Mouse (Mus musculus) hindbrain, embryonic 16.5 days (tissue): ENCODE measurements around the gene Adra1b. TPM values are rescaled to one million over a fixed set of nuclear protein-coding genes. Genes with fewer than 3 reads are reported as not detected.

ENCODE experiments used
- ATAC-seq: fragments of 200-750 bp; cut with Nextera tagmentation; 2 replicates; pipeline ENCODE4 v1.8.0; 2017; ENCODE audit warnings: moderate TSS enrichment, moderate library complexity
- H3K27ac ChIP-seq: fragments of 300-500 bp; sonication (generic); 2 replicates; pipeline ENCODE4 v1.5.1; 2014; ENCODE audit warnings: low read depth, mild to moderate bottlenecking, control low read depth, low read length, moderate library complexity
- H3K27me3 ChIP-seq: fragments of 300-500 bp; sonication (generic); replicated peaks from 2 replicates; pipeline ENCODE4 v1.6.1; 2014; ENCODE audit warnings: low read length; ENCODE audit not compliant: control insufficient read depth, insufficient read depth
- H3K36me3 ChIP-seq: fragments of 300-500 bp; sonication (generic); 2 replicates; pipeline ENCODE4 v1.6.1; 2014; ENCODE audit warnings: mild to moderate bottlenecking, low read length, moderate library complexity, mixed read lengths; ENCODE audit not compliant: control insufficient read depth, insufficient read depth
- H3K4me1 ChIP-seq: fragments of 300-500 bp; sonication (generic); 2 replicates; pipeline ENCODE4 v1.6.1; 2014; ENCODE audit warnings: low read depth, low read length; ENCODE audit not compliant: control insufficient read depth, insufficient read depth
- H3K4me2 ChIP-seq: fragments of 300-500 bp; sonication (generic); 2 replicates; pipeline ENCODE4 v1.6.1; 2014; ENCODE audit warnings: mild to moderate bottlenecking, low read length, control low read depth, moderate library complexity
- H3K4me3 ChIP-seq: fragments of 300-500 bp; sonication (generic); 2 replicates; pipeline ENCODE4 v1.5.1; 2014; ENCODE audit warnings: mild to moderate bottlenecking, low read length, control low read depth, moderate library complexity
- H3K9ac ChIP-seq: fragments of 300-500 bp; sonication (generic); 2 replicates; pipeline ENCODE4 v1.6.1; 2014; ENCODE audit warnings: low read depth, mild to moderate bottlenecking, control low read depth, low read length, moderate library complexity
- H3K9me3 ChIP-seq: fragments of 300-500 bp; sonication (generic); 2 replicates; pipeline ENCODE4 v1.6.1; 2014; ENCODE audit warnings: mild to moderate bottlenecking, low read length, moderate library complexity; ENCODE audit not compliant: control insufficient read depth
- WGBS: fragments of 180-500 bp; shearing (Covaris S2); extraction: QIAGEN DNeasy Blood & Tissue Kit; methylation state at CpG from one replicate; pipeline ENCODE4 v1.1.7; 2014; 5-methylcytosine and 5-hydroxymethylcytosine counted together
- polyA plus RNA-seq: library from polyadenylated mRNA; unstranded; fragments of >200 nt; fragmentation: Nextera tagmentation; extraction: Ambion mirVana; gene quantifications from 2 replicates; pipeline ENCODE4 v1.2.1, GENCODE M21; 2015

The Adra1b gene
- polyA plus RNA-seq, 1 experiment from 2014 or later = 19.4 TPM

- WGBS = 58% methylated on average over 5 of the region's 5 CpGs
- Histone ChIP-seq H3K27me3 (peaks cover 3% of the 10 kb centered on the region), H3K36me3 (no peaks in the 10 kb centered on the region), H3K27ac (no peak overlapping the region), H3K4me1 (peaks cover 6% of the 10 kb centered on the region; the same call in 1 of the 2 replicates), H3K9ac (no peak overlapping the region), H3K4me2 (no peak overlapping the region), H3K4me3 (no peak overlapping the region), H3K9me3 (no peaks in the 10 kb centered on the region)
- ATAC-seq = no peak
These were observed 127.3 kb downstream of the Adra1b start for GRCm38 (mm10) chr11:43773725-43774124.

- Histone ChIP-seq H3K36me3 (no peaks in the 10 kb centered on the region), H3K4me3 (no peak overlapping the region), H3K9ac (no peak overlapping the region), H3K4me2 (no peak overlapping the region), H3K9me3 (no peaks in the 10 kb centered on the region), H3K27ac (no peak overlapping the region), H3K4me1 (0 out of 2 replicates have a peak, but pooled peaks cover 3% of the 10 kb centered on the region), H3K27me3 (no peaks in the 10 kb centered on the region; the same call in 1 of the 2 replicates)
- 92% methylated on average over 4 of the region's 4 CpGs for WGBS
- ATAC-seq = no peak
These were observed 130.9 kb downstream of the Adra1b start for GRCm38 (mm10) chr11:43770110-43770509.

- Histone ChIP-seq H3K4me2 (peak overlapping the region; percentile 81), H3K36me3 (no peaks in the 10 kb centered on the region), H3K4me1 (0 out of 2 replicates have a peak, but pooled peaks cover 3% of the 10 kb centered on the region), H3K27me3 (no peaks in the 10 kb centered on the region), H3K9ac (no peak overlapping the region), H3K4me3 (no peak overlapping the region), H3K9me3 (no peaks in the 10 kb centered on the region), H3K27ac (no peak overlapping the region)
- 74% methylated on average over 11 of the region's 11 CpGs for WGBS
- no peak for ATAC-seq
These were observed 133.3 kb downstream of the Adra1b start for GRCm38 (mm10) chr11:43767749-43768148.

GRCm38 (mm10) chr11:43766922-43767648 is 133.9 kb downstream of the Adra1b start:
- H3K9ac ChIP-seq = peak overlapping the region; percentile 73
- H3K4me1 ChIP-seq = 0 out of 2 replicates have a peak, but pooled peaks cover 3% of the 10 kb centered on the region
- H3K9me3 ChIP-seq = no peaks in the 10 kb centered on the region
- H3K4me2 ChIP-seq = peak overlapping the region; percentile 81
- no peaks in the 10 kb centered on the region for H3K36me3 ChIP-seq
- peak; percentile 97 for ATAC-seq
- peak overlapping the region; percentile 61 for H3K4me3 ChIP-seq
- no peaks in the 10 kb centered on the region for H3K27me3 ChIP-seq
- H3K27ac ChIP-seq = peak overlapping the region; percentile 34; the same call in 1 of the 2 replicates
- 6% methylated on average over 37 of the region's 37 CpGs for WGBS

- Histone ChIP-seq H3K27ac (no peak overlapping the region), H3K4me1 (no peaks in the 10 kb centered on the region), H3K9ac (no peak overlapping the region), H3K4me2 (no peak overlapping the region), H3K4me3 (no peak overlapping the region), H3K36me3 (no peaks in the 10 kb centered on the region), H3K27me3 (no peaks in the 10 kb centered on the region), H3K9me3 (no peaks in the 10 kb centered on the region)
- ATAC-seq = no peak
- 65% methylated on average over 2 of the region's 2 CpGs for WGBS
These were observed 142.6 kb downstream of the Adra1b start for GRCm38 (mm10) chr11:43758436-43758835.

GRCm38 (mm10) chr11:43755411-43755810 is 145.6 kb downstream of the Adra1b start:
- WGBS = 73% methylated on average over 5 of the region's 5 CpGs
- Histone ChIP-seq H3K4me2 (no peak overlapping the region), H3K27ac (no peak overlapping the region), H3K36me3 (no peaks in the 10 kb centered on the region), H3K4me1 (no peaks in the 10 kb centered on the region), H3K27me3 (0 out of 2 replicates have a peak, but pooled peaks cover 2% of the 10 kb centered on the region), H3K9ac (no peak overlapping the region), H3K4me3 (no peak overlapping the region), H3K9me3 (no peaks in the 10 kb centered on the region)
- no peak for ATAC-seq

- no peak overlapping the region for H3K27ac ChIP-seq
- no peak for ATAC-seq
- no peaks in the 10 kb centered on the region for H3K36me3 ChIP-seq
- H3K9me3 ChIP-seq = no peaks in the 10 kb centered on the region
- H3K4me2 ChIP-seq = no peak overlapping the region
- H3K4me1 ChIP-seq = no peaks in the 10 kb centered on the region
- no peak overlapping the region for H3K9ac ChIP-seq
- 0 out of 2 replicates have a peak, but pooled peaks cover 2% of the 10 kb centered on the region for H3K27me3 ChIP-seq
- H3K4me3 ChIP-seq = no peak overlapping the region
- WGBS = 83% methylated on average over 1 of the region's 1 CpGs
These were observed 146.4 kb downstream of the Adra1b start for GRCm38 (mm10) chr11:43754568-43754967.

- Histone ChIP-seq H3K9ac (no peak overlapping the region), H3K27me3 (0 out of 2 replicates have a peak, but pooled peaks cover 2% of the 10 kb centered on the region), H3K36me3 (no peaks in the 10 kb centered on the region), H3K4me2 (no peak overlapping the region), H3K9me3 (no peaks in the 10 kb centered on the region), H3K4me1 (peaks cover 7% of the 10 kb centered on the region), H3K27ac (no peak overlapping the region), H3K4me3 (no peak overlapping the region)
- no peak for ATAC-seq
- WGBS = 69% methylated on average over 2 of the region's 2 CpGs
These were observed 149.5 kb downstream of the Adra1b start for GRCm38 (mm10) chr11:43751542-43751941.
